Mouse (Mus musculus) heart, embryonic 14.5 days (tissue): ENCODE results near the gene Gusb. TPM values are rescaled to one million over a fixed set of nuclear protein-coding genes. Genes with fewer than 3 reads are reported as not detected.

Experiments
- ATAC-seq: fragments of 200-750 bp; cut with Nextera tagmentation; 2 replicates; pipeline ENCODE4 v1.8.0; 2017; ENCODE audit warnings: low read depth, moderate TSS enrichment; ENCODE audit not compliant: insufficient number of reproducible peaks, insufficient read depth, low FRiP score
- H3K27ac ChIP-seq, 2 experiments: fragments of 200-500 bp in 1 of 2; fragments of 300-500 bp in 1 of 2; sonication (generic) in 1 of 2; replicated peaks in 1 of 2; 2 replicates each; pipeline ENCODE4 v1.5.1; 2012 to 2014; ENCODE audit warnings: low read depth in 2 of 2, low read length in 2 of 2, control low read depth in 1 of 2, mild to moderate bottlenecking in 1 of 2, mixed read lengths in 1 of 2; ENCODE audit not compliant: control insufficient read depth in 1 of 2, insufficient read depth in 1 of 2
- H3K27me3 ChIP-seq: fragments of 300-500 bp; sonication (generic); 2 replicates; pipeline ENCODE4 v1.6.1; 2014; ENCODE audit warnings: mild to moderate bottlenecking, low read length, control low read depth; ENCODE audit not compliant: control insufficient read depth, insufficient read depth
- H3K36me3 ChIP-seq: fragments of 300-500 bp; sonication (generic); 2 replicates; pipeline ENCODE4 v1.6.1; 2014; ENCODE audit warnings: mild to moderate bottlenecking, control low read depth, low read length, mixed read lengths; ENCODE audit not compliant: control insufficient read depth, insufficient read depth
- H3K4me1 ChIP-seq, 2 experiments: fragments of 200-500 bp in 1 of 2; fragments of 300-500 bp in 1 of 2; sonication (generic) in 1 of 2; 2 replicates each; pipeline ENCODE4 v1.6.1; 2012 to 2014; ENCODE audit warnings: low read length in 2 of 2, control low read depth in 1 of 2, mixed read lengths in 1 of 2; ENCODE audit not compliant: control insufficient read depth in 2 of 2, insufficient read depth in 2 of 2
- H3K4me2 ChIP-seq: fragments of 300-500 bp; sonication (generic); 2 replicates; pipeline ENCODE4 v1.6.1; 2014; ENCODE audit warnings: mild to moderate bottlenecking, low read length
- H3K4me3 ChIP-seq, 2 experiments: fragments of 200-500 bp in 1 of 2; fragments of 300-500 bp in 1 of 2; sonication (generic) in 1 of 2; 2 replicates each; pipeline ENCODE4 v1.5.1; 2012 to 2014; ENCODE audit warnings: low read length in 2 of 2, mild to moderate bottlenecking in 2 of 2, control low read depth in 1 of 2, low read depth in 1 of 2, moderate library complexity in 1 of 2; ENCODE audit not compliant: control insufficient read depth in 1 of 2, insufficient read depth in 1 of 2
- H3K9ac ChIP-seq: fragments of 300-500 bp; sonication (generic); 2 replicates; pipeline ENCODE4 v1.6.1; 2014; ENCODE audit warnings: mild to moderate bottlenecking, low read length
- H3K9me3 ChIP-seq: fragments of 300-500 bp; sonication (generic); 2 replicates; pipeline ENCODE4 v1.6.1; 2016; ENCODE audit warnings: low read length, control low read depth; ENCODE audit not compliant: control insufficient read depth
- WGBS: fragments of 180-500 bp; shearing (Covaris S2); extraction: QIAGEN DNeasy Blood & Tissue Kit; methylation state at CpG from one replicate; pipeline ENCODE4 v1.1.7; 2014; 5-methylcytosine and 5-hydroxymethylcytosine counted together
- polyA plus RNA-seq: library from polyadenylated mRNA; unstranded; fragments of >200 nt; fragmentation: Nextera tagmentation; extraction: Ambion mirVana; gene quantifications from 2 replicates; pipeline ENCODE4 v1.2.1, GENCODE M21; 2014

Gusb gene
- polyA plus RNA-seq, 1 experiment from 2014 or later: 49.2 TPM

DNA sequence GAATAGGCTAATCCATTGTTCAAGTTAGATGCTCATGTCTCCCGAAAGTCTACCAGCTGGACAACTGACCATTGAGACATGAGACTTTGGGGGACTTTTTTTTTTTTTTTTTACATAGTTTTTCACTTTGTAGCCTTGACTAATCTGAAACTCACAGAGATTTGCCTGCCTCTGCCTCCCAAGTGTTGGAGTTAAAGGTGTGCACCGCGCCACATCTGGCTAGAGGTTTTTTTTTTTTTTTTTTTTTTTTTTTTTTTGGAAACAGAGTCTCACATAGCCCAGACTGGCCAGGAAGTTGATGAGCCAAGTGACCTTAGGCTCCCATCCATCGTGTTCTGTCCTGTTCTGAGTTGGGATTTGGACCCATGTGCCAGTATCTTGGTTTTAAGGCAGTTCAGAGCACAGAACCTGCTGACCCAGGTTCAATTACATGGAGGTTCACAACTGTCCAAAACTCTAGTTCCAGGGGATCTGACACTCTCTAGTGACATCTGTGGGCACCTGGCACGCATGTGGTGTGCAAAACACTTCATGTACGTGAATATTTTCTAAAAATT, 5.3 kb upstream of the Gusb start:
- H3K4me1 ChIP-seq: peaks cover 3 to 4% of the 10 kb centered on the region in 2 experiments
- ATAC-seq: no peak
- H3K27me3 ChIP-seq: no peaks in the 10 kb centered on the region
- H3K27ac ChIP-seq: no peak overlapping the region
- H3K4me3 ChIP-seq: no peak overlapping the region
- no peak overlapping the region for H3K4me2 ChIP-seq
- H3K9me3 ChIP-seq: peaks cover 20% of the 10 kb centered on the region
- 74% methylated on average over 6 of the region's 6 CpGs for WGBS
- H3K36me3 ChIP-seq: no peaks in the 10 kb centered on the region; the same call in 1 of the 2 replicates
- H3K9ac ChIP-seq: no peak overlapping the region

DNA sequence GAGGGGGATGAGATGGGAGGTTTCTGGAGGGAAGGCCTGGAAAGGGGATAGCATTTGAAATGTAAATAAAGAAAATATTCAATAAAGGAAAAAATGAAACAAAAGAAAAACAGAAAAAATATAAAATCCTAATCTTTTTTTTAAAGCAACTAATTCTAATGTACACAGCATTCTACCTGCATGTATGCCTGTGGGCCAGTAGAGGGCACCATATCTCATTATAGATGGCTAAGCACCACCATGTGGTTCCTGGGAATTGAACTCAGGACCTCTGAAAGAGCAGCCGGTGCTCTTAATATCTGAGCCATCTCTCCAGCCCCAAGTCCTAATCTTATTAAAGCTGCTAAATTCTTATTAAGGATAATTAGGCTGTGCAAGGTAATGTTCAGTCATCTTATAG, 4.5 kb upstream of the Gusb start:
- 89% methylated on average over 1 of the region's 1 CpGs for WGBS
- no peak for ATAC-seq
- no peaks in the 10 kb centered on the region for H3K27me3 ChIP-seq

DNA sequence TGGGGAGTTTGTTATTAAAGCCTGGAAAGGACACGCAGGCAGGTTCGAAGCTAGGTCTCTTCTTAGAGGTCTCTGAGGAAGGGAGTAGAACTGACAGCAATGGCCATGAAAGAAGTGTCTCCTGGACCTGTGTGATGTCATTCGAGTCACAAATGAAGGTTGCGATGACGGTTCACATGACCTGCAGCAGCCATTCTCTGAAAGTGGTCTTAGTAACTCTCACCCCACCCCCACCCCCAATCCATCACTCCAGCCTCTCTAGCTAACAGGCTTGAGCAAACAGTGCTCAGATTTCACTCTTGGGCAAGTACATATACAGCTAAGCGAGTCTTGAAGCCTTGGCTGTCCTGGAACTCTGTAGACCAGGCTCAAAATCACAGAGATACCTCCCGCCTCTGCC, 380 bp upstream of the Gusb start:
- ATAC-seq: no peak
- H3K4me3 ChIP-seq: peak overlapping the region; percentile 60 to 87; a peak in 3 of 4 replicates
- peak overlapping the region; percentile 89 for H3K4me2 ChIP-seq
- peak overlapping the region; percentile 65 to 88 for H3K27ac ChIP-seq
- 0 out of 2 replicates have a peak, but pooled peaks cover 5% of the 10 kb centered on the region for H3K36me3 ChIP-seq
- peaks cover 11% of the 10 kb centered on the region; the same call in 1 of the 2 replicates for H3K9me3 ChIP-seq
- no peaks in the 10 kb centered on the region for H3K27me3 ChIP-seq
- peak overlapping the region; percentile 82 for H3K9ac ChIP-seq
- peaks cover 8 to 13% of the 10 kb centered on the region in 2 experiments for H3K4me1 ChIP-seq
- WGBS: 50% methylated on average over 7 of the region's 7 CpGs

More for the DNA sequence above, 4.5 kb upstream of the Gusb start:
- H3K9me3 ChIP-seq: peaks cover 20% of the 10 kb centered on the region
- H3K4me3 ChIP-seq: no peak overlapping the region
- H3K36me3 ChIP-seq: no peaks in the 10 kb centered on the region; the same call in 1 of the 2 replicates
- no peak overlapping the region for H3K9ac ChIP-seq
- peaks cover 4 to 7% of the 10 kb centered on the region in 2 experiments for H3K4me1 ChIP-seq
- H3K4me2 ChIP-seq: no peak overlapping the region
- no peak overlapping the region for H3K27ac ChIP-seq

DNA sequence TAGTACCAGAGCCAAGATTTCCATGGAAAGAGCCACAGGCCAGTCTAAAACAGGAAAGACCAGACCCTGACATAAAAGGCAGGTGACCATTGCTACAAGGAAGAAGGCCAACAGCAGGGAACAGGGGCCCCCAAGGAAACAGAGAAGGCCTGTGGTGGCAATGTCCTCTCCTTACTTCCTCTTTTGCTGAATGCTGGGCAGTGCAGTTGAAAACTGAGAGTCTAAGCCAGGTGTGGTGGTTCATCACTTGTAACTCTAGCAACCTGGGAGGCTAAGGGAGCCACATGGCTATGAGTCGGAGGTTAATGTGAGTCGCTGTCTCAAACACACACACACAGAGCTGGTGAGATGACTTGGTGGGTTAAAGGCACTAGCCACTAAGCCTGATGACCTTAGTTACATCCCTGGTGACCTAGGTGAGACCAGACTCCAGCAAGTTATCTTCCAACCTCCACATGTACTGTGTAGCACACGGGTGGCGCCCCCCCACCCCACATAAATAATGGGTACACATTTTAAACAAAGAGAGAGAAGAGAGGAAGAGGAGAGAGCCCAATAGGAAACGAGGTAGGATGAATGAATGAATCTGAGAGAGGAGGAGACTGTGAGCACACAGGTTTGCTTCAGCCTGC, 1.4 kb downstream of the Gusb start:
- peak overlapping the region; percentile 60 to 87; a peak in 2 of 4 replicates for H3K4me3 ChIP-seq
- peaks cover 8 to 13% of the 10 kb centered on the region in 2 experiments for H3K4me1 ChIP-seq
- peak overlapping the region; percentile 89 for H3K4me2 ChIP-seq
- H3K9me3 ChIP-seq: peaks cover 11% of the 10 kb centered on the region; the same call in 1 of the 2 replicates
- no peaks in the 10 kb centered on the region for H3K27me3 ChIP-seq
- ATAC-seq: no peak
- H3K9ac ChIP-seq: no peak overlapping the region
- no peak overlapping the region for H3K27ac ChIP-seq
- peaks cover 14% of the 10 kb centered on the region for H3K36me3 ChIP-seq
- 70% methylated on average over 5 of the region's 5 CpGs for WGBS

DNA sequence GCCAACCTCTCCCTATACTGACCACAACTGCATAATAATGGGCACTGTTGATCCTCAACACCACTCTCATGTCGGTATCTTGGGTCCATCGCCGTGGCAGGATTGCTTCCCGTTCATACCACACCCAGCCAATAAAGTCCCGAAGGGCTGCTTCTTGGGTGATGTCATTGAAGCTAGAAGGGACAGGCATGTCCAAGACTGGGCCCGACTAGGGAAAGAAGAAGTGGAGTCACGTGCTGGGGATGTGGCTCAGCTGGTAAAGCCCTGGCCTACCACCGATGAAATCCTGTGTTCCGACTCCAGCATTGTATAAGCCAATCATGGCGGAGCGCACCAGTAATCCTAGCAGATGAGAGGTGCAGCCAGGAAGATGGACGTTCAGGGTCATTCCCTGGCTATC, 2.1 kb downstream of the Gusb start:
- H3K4me3 ChIP-seq: no peak overlapping the region
- H3K27ac ChIP-seq: no peak overlapping the region
- H3K36me3 ChIP-seq: peaks cover 21% of the 10 kb centered on the region
- H3K9me3 ChIP-seq: peaks cover 11% of the 10 kb centered on the region; the same call in 1 of the 2 replicates
- no peaks in the 10 kb centered on the region for H3K27me3 ChIP-seq
- H3K4me2 ChIP-seq: no peak overlapping the region
- 90% methylated on average over 12 of the region's 12 CpGs for WGBS
- no peak overlapping the region for H3K9ac ChIP-seq
- ATAC-seq: no peak
- H3K4me1 ChIP-seq: peaks cover 8 to 13% of the 10 kb centered on the region in 2 experiments

DNA sequence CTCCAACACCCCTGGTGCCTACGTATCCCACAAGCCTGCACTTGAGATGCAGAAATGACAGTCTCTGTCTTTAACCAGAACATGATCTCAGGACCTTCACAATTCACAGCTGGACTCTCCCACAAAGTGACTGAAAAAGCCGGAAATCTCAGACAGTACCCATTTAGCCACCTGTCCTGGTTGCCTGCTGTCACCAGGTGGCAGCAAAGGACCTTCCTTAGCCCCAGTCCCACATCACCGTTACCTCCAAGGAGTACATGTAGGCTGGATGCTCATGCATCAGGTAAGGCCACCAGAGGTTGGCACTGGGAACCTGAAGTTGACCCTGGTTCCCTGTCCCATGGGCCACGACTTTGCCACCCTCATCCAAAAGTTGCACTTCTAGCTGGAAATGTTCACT, 3.8 kb downstream of the Gusb start:
- H3K4me1 ChIP-seq: peaks cover 8 to 13% of the 10 kb centered on the region in 2 experiments
- no peaks in the 10 kb centered on the region for H3K27me3 ChIP-seq
- ATAC-seq: no peak
- H3K27ac ChIP-seq: no peak overlapping the region
- no peaks in the 10 kb centered on the region for H3K9me3 ChIP-seq
- peaks cover 27% of the 10 kb centered on the region for H3K36me3 ChIP-seq
- no peak overlapping the region for H3K9ac ChIP-seq
- no peak overlapping the region for H3K4me3 ChIP-seq
- 28% methylated on average over 4 of the region's 4 CpGs for whole genome bisulfite sequencing
- H3K4me2 ChIP-seq: no peak overlapping the region

DNA sequence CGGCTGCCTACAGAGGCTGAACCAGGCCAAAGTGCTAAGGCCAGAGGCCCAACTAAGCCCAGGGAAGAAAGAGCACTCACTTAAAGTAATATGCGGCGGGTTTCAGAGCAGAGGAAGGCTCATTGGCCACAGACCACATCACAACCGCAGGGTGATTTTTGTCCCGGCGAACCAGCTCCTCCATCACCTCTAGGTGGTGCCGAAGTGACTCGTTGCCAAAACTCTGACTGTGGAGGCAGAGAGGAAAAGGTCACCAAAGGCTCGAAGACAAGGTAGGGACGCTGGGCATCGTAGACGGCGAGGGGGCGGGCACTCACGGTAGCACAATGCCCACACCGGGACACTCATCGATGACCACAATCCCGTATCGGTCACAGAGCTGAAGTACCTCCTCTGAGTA, 5.1 kb downstream of the Gusb start:
- 66% methylated on average over 19 of the region's 19 CpGs for WGBS
- no peak for ATAC-seq
- Histone ChIP-seq H3K27ac (no peak overlapping the region), H3K4me1 (peaks cover 4 to 6% of the 10 kb centered on the region in 2 experiments; a peak in 3 of 4 replicates), H3K9me3 (no peaks in the 10 kb centered on the region), H3K9ac (no peak overlapping the region), H3K27me3 (no peaks in the 10 kb centered on the region), H3K4me3 (no peak overlapping the region), H3K4me2 (no peak overlapping the region), H3K36me3 (peaks cover 40% of the 10 kb centered on the region)
